Mouse (Mus musculus) limb, embryonic 14.5 days (tissue): ENCODE measurements around the gene Ppm1h. TPM values are rescaled to one million over a fixed set of nuclear protein-coding genes. Genes with fewer than 3 reads are reported as not detected.
A peak's percentile ranks its signal among the peaks of the same experiment; 100 is the strongest.

Source experiments
- ATAC-seq: fragments of 200-750 bp; cut with Nextera tagmentation; 2 replicates; pipeline ENCODE4 v1.8.0; 2017; ENCODE audit warnings: low read depth, moderate number of reproducible peaks, moderate TSS enrichment; ENCODE audit not compliant: low FRiP score
- DNase-seq: peaks from one replicate; pipeline ENCODE4 v3.0.0-alpha.2; 2015; ENCODE audit warnings: low spot score
- H3K27ac ChIP-seq: fragments of 300-500 bp; sonication (generic); replicated peaks from 2 replicates; pipeline ENCODE4 v1.5.1; 2014; ENCODE audit warnings: low read depth, mild to moderate bottlenecking, low read length, moderate library complexity, mixed read lengths
- H3K27me3 ChIP-seq: fragments of 300-500 bp; sonication (generic); 2 replicates; pipeline ENCODE4 v1.6.1; 2014; ENCODE audit warnings: low read length, mixed read lengths; ENCODE audit not compliant: control insufficient read depth, insufficient read depth
- H3K36me3 ChIP-seq: fragments of 300-500 bp; sonication (generic); 2 replicates; pipeline ENCODE4 v1.6.1; 2014; ENCODE audit warnings: mild to moderate bottlenecking, low read length, moderate library complexity, mixed read lengths; ENCODE audit not compliant: control insufficient read depth, insufficient read depth
- H3K4me1 ChIP-seq: fragments of 300-500 bp; sonication (generic); 2 replicates; pipeline ENCODE4 v1.6.1; 2014; ENCODE audit warnings: antibody characterized with exemption, low read length, mixed read lengths; ENCODE audit not compliant: control insufficient read depth, insufficient read depth
- H3K4me2 ChIP-seq: fragments of 300-500 bp; sonication (generic); replicated peaks from 2 replicates; pipeline ENCODE4 v1.6.1; 2014; ENCODE audit warnings: low read depth, mild to moderate bottlenecking, low read length, moderate library complexity; ENCODE audit not compliant: severe bottlenecking
- H3K4me3 ChIP-seq: fragments of 300-500 bp; sonication (generic); replicated peaks from 2 replicates; pipeline ENCODE4 v1.5.1; 2014; ENCODE audit warnings: low read length
- H3K9ac ChIP-seq: fragments of 300-500 bp; sonication (generic); 2 replicates; pipeline ENCODE4 v1.6.1; 2014; ENCODE audit warnings: mild to moderate bottlenecking, low read depth, low read length, moderate library complexity; ENCODE audit not compliant: severe bottlenecking
- H3K9me3 ChIP-seq: fragments of 300-500 bp; sonication (generic); 2 replicates; pipeline ENCODE4 v1.6.1; 2016; ENCODE audit warnings: low read length; ENCODE audit not compliant: control insufficient read depth
- POLR2A ChIP-seq: fragments of 200-500 bp; IDR thresholded peaks from 2 replicates; pipeline ENCODE4 v1.8.0; 2012; ENCODE audit warnings: inconsistent platforms, mild to moderate bottlenecking, moderate library complexity, borderline replicate concordance; ENCODE audit not compliant: insufficient read depth, insufficient read length; ENCODE audit errors: extremely low read depth
- WGBS: fragments of 180-500 bp; shearing (Covaris S2); extraction: QIAGEN DNeasy Blood & Tissue Kit; methylation state at CpG from one replicate; pipeline ENCODE4 v1.1.7; 2014; 5-methylcytosine and 5-hydroxymethylcytosine counted together
- polyA plus RNA-seq, 2 experiments: library from polyadenylated mRNA; depleted of rRNA in 1 of 2; stranded (reverse) in 1 of 2; unstranded in 1 of 2; fragments of >200 nt; fragmentation: Nextera tagmentation in 1 of 2; extraction: Ambion mirVana in 1 of 2; gene quantifications; 2 replicates each; pipeline versions ENCODE4 v1.2.1 to v1.2.3; 2012 to 2014

Ppm1h gene
- polyA plus RNA-seq, 2 experiments, result 2.2 to 3.4 TPM

- DNase-seq (no peak), ATAC-seq (no peak)
- no peak overlapping the region for H3K4me3 ChIP-seq
- no peaks in the 10 kb centered on the region for H3K4me1 ChIP-seq
- no peak overlapping the region for H3K9ac ChIP-seq
- no peak overlapping the region for H3K27ac ChIP-seq
- TF ChIP-seq POLR2A, result no peak
- no peaks in the 10 kb centered on the region for H3K27me3 ChIP-seq
- no peaks in the 10 kb centered on the region; the same call in 1 of the 2 replicates for H3K36me3 ChIP-seq
- no peak overlapping the region for H3K4me2 ChIP-seq
- WGBS, result 90% methylated on average over 19 of the region's 19 CpGs
- H3K9me3 ChIP-seq, result no peaks in the 10 kb centered on the region
These were observed 7.4 kb downstream of the Ppm1h start for GRCm38 (mm10) chr10:122685836-122686531.

GRCm38 (mm10) chr10:122690698-122691097 is 12.1 kb downstream of the Ppm1h start:
- Histone ChIP-seq H3K4me2 (no peak overlapping the region), H3K4me1 (peaks cover 9% of the 10 kb centered on the region; the same call in 1 of the 2 replicates), H3K9ac (no peak overlapping the region), H3K4me3 (no peak overlapping the region), H3K36me3 (no peaks in the 10 kb centered on the region; the same call in 1 of the 2 replicates), H3K27ac (no peak overlapping the region), H3K27me3 (no peaks in the 10 kb centered on the region), H3K9me3 (no peaks in the 10 kb centered on the region)
- WGBS, result 79% methylated on average over 6 of the region's 6 CpGs
- DNase-seq (no peak), ATAC-seq (no peak)
- TF ChIP-seq POLR2A, result no peak

- no peaks in the 10 kb centered on the region for H3K27me3 ChIP-seq
These were observed 14.7 kb downstream of the Ppm1h start for GRCm38 (mm10) chr10:122693158-122693777.

DNA sequence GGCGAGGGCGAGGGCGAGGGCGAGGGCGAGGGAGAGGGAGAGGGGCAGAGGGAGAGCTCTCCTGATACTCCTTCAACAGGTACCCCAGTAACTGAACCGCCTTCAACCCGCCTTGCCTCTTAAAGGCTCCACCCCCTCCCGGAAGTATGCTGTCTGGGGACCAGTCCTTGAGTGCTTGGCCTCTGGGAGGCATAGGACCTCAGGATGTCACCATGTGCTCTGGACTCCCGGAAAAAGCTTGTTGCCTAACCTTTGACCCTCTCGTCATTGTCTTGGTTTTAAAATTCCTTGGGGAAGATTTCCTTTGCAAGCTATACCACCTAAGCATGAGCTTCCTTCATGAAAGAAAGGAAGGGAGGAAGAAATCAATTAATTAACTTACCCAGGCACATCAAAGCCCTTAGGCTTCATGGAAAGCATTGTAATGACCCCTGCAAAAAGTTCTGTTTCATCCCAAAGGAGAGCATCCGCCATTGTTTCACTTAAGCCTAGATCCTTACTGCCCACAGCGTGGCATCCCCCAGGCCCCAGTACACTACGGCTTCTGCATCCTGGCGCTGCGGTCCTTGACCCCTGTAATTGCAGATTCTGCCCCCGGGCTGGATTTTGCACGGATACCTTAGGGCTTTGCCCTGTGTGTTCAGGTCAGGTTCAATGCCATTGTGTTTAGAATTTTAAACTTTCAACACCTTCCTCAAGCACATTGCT is 15.5 kb downstream of the Ppm1h start:
- Histone ChIP-seq H3K36me3 (no peaks in the 10 kb centered on the region), H3K4me2 (peak overlapping the region; percentile 23; the same call in 1 of the 2 replicates), H3K27me3 (no peaks in the 10 kb centered on the region), H3K9me3 (no peaks in the 10 kb centered on the region), H3K4me1 (peaks cover 12% of the 10 kb centered on the region; the same call in 1 of the 2 replicates), H3K4me3 (no peak overlapping the region), H3K27ac (no peak overlapping the region), H3K9ac (no peak overlapping the region)
- ATAC-seq, result no peak
- TF ChIP-seq POLR2A, result no peak
- WGBS, result 57% methylated on average over 14 of the region's 17 CpGs
- DNase-seq, result no peak

More at GRCm38 (mm10) chr10:122693158-122693777, 14.7 kb downstream of the Ppm1h start:
- Histone ChIP-seq H3K4me3 (no peak overlapping the region), H3K4me2 (no peak overlapping the region), H3K36me3 (no peaks in the 10 kb centered on the region; the same call in 1 of the 2 replicates), H3K27ac (no peak overlapping the region), H3K4me1 (peaks cover 9% of the 10 kb centered on the region; the same call in 1 of the 2 replicates), H3K9ac (no peak overlapping the region), H3K9me3 (no peaks in the 10 kb centered on the region)
- ATAC-seq (no peak), DNase-seq (no peak)
- TF ChIP-seq POLR2A, result no peak
- WGBS, result 46% methylated on average over 12 of the region's 12 CpGs

GRCm38 (mm10) chr10:122696335-122696734 is 17.8 kb downstream of the Ppm1h start:
- Histone ChIP-seq H3K9ac (no peak overlapping the region), H3K4me2 (no peak overlapping the region), H3K27ac (no peak overlapping the region), H3K4me3 (no peak overlapping the region), H3K27me3 (no peaks in the 10 kb centered on the region), H3K36me3 (no peaks in the 10 kb centered on the region), H3K9me3 (no peaks in the 10 kb centered on the region), H3K4me1 (peaks cover 12% of the 10 kb centered on the region; the same call in 1 of the 2 replicates)
- no peak for TF ChIP-seq POLR2A
- ATAC-seq (no peak), DNase-seq (no peak)
- 100% methylated on average over 1 of the region's 1 CpGs for WGBS
